In genomic region chr16:85801971-85802811, GRCm38 (mm10) we compare ENCODE assay signal across 8 mouse cellular contexts. TPM values are rescaled to one million over a fixed set of nuclear protein-coding genes. Genes with fewer than 3 reads are reported as not detected.
A peak's percentile ranks its signal among the peaks of the same experiment; 100 is the strongest.
DNase-seq lines count a peak whose midpoint lies in the region; TF ChIP-seq lines count a peak whose summit lies in the region.

No protein-coding gene starts in this region.

- H3K4me1 ChIP-seq in embryonic fibroblast, embryonic 13.5 days (ENCODE audit: control insufficient read depth, insufficient read depth, low read length) = peaks cover 2% of the 10 kb centered on the region; the same call in 1 of the 2 replicates

- intact Hi-C loops in heart, postnatal 10 days (cut with DNase I) = loop anchor here (2.0 to 10.0 kb wide), 6 partner anchors 21 to 1460 kb away; partner anchors contain the start of gene Atp5j

- peak overlapping the region; percentile 72 for H3K4me3 ChIP-seq in embryonic fibroblast, embryonic 13.5 days (ENCODE audit: insufficient read depth, low read length)

- H3K27ac ChIP-seq in embryonic fibroblast, embryonic 13.5 days (ENCODE audit: insufficient read depth, low read length) = peak overlapping the region; percentile 62

- DNase-seq in 3T3-L1 (ENCODE audit: low read depth, low spot score) = peak; percentile 63
- DNase-seq in adrenal gland, adult 2 months = peak; percentile 54
- peak; percentile 72 to 75 for DNase-seq in heart, postnatal 10 days
- DNase-seq in kidney, postnatal 4 days = peak; percentile 64 to 77
- peak; percentile 29 for DNase-seq in lung, postnatal 25 days (ENCODE audit: low spot score)
- peak; percentile 25 for DNase-seq in right cerebral cortex, postnatal 25 days
- DNase-seq in spleen, postnatal 10 days (ENCODE audit: low spot score in 2 of 2) = no peak

- TF ChIP-seq CTCF in embryonic fibroblast, embryonic 13.5 days (IDR thresholded peaks at IDR 0.05; ENCODE audit: borderline replicate concordance, insufficient read depth, low read length) = no peak

- no peak; the same call in 1 of the 2 replicates for TF ChIP-seq POLR2A in embryonic fibroblast, embryonic 13.5 days (IDR thresholded peaks at IDR 0.05; ENCODE audit: low read depth, low read length)

RNA-seq across cellular contexts. Expression of gene Adamts1, which starts 0.7 kb away (rescaled TPM):
- 10 to 100 TPM; 18.0 to 30.2 TPM for total RNA-seq in adrenal gland, adult 2 months (2021)
- polyA plus RNA-seq in adrenal gland, adult 2 months (2012; rRNA removed) = 14.8 and 18.0 TPM in 2 replicates
- 40.6 and 68.9 TPM in 2 replicates for polyA plus RNA-seq in embryonic fibroblast, embryonic 13.5 days (2011; ENCODE audit: insufficient read length, low read depth, missing spikeins)
- total RNA-seq in heart, postnatal 10 days (2021) = 10 to 100 TPM; 41.6 to 60.8 TPM

Comparison
In these comparisons a context has a peak if more than half of its experiments do, and no peak if none do; other contexts are left out.
1. DNase-seq: peak in 3T3-L1 (single experiment), adrenal gland, adult 2 months (single experiment), heart, postnatal 10 days (2 of 2), kidney, postnatal 4 days (2 of 2), lung, postnatal 25 days (single experiment) and right cerebral cortex, postnatal 25 days (single experiment); none in spleen, postnatal 10 days (0 of 2).